Mouse (Mus musculus) G1E (cell line): ENCODE data around the gene Fermt1. TPM values are rescaled to one million over a fixed set of nuclear protein-coding genes. Genes with fewer than 3 reads are reported as not detected.
A peak's percentile ranks its signal among the peaks of the same experiment; 100 is the strongest.

Experiments used
- ATAC-seq: 2 replicates; pipeline ENCODE4 v1.8.0; 2016; ENCODE audit warnings: mild to moderate bottlenecking; ENCODE audit not compliant: insufficient number of reproducible peaks, poor library complexity, low FRiP score, severe bottlenecking; ENCODE audit errors: extremely low read depth
- DNase-seq: peaks from one replicate; pipeline ENCODE4 v3.0.0; 2012; ENCODE audit warnings: low spot score
- H3K27me3 ChIP-seq: 2 replicates; pipeline ENCODE4 v1.6.1; 2012; ENCODE audit warnings: mild to moderate bottlenecking, low read length, inconsistent platforms; ENCODE audit not compliant: insufficient read depth
- H3K36me3 ChIP-seq: replicated peaks from 2 replicates; pipeline ENCODE3; 2012; ENCODE audit warnings: mild to moderate bottlenecking, inconsistent platforms
- H3K4me1 ChIP-seq: 2 replicates; pipeline ENCODE4 v1.6.1; 2012; ENCODE audit warnings: low read depth, low read length, inconsistent platforms, mixed read lengths; ENCODE audit not compliant: insufficient read depth
- H3K4me3 ChIP-seq: 2 replicates; pipeline ENCODE4 v1.5.1; 2012; ENCODE audit warnings: low read depth, mild to moderate bottlenecking, inconsistent platforms, low read length, moderate library complexity, mixed read lengths
- H3K9me3 ChIP-seq: replicated peaks from 2 replicates; pipeline ENCODE4 v1.6.1; 2012; ENCODE audit warnings: inconsistent platforms
- CTCF ChIP-seq: IDR thresholded peaks from 2 replicates; pipeline ENCODE4 v1.5.1; 2012; ENCODE audit warnings: low read depth, low read length, inconsistent platforms, mixed read lengths
- GATA1 ChIP-seq: IDR thresholded peaks from 2 replicates; pipeline ENCODE4 v1.6.1; 2012; ENCODE audit warnings: borderline replicate concordance, low read length, inconsistent platforms, mixed read lengths
- GATA2 ChIP-seq: IDR thresholded peaks from 2 replicates; pipeline ENCODE4 v1.6.1; 2012; ENCODE audit warnings: low read depth, low read length, inconsistent platforms, borderline replicate concordance
- POLR2AphosphoS5 ChIP-seq: IDR thresholded peaks from 2 replicates; pipeline ENCODE4 v1.6.1; 2012; ENCODE audit warnings: low read depth, low read length, inconsistent platforms; ENCODE audit not compliant: insufficient replicate concordance
- TAL1 ChIP-seq: conservative IDR thresholded peaks from 2 replicates; pipeline ENCODE4 v1.6.1; 2012; ENCODE audit warnings: low read depth, low read length, inconsistent platforms, mixed read lengths
- polyA plus RNA-seq: library from polyadenylated mRNA; stranded (reverse); fragments of >175 nt; gene quantifications from 2 replicates; pipeline ENCODE4 v1.2.3, GENCODE M21; 2012
- total RNA-seq, 2 experiments: library from RNA; stranded (forward) in 1 of 2; stranded (reverse) in 1 of 2; fragments of 200-1000 nt in 1 of 2; fragments of >200 nt in 1 of 2; fragmentation: Nextera tagmentation in 1 of 2; gene quantifications; 2 replicates each; pipeline ENCODE4 v1.2.3; 2014 to 2017

Fermt1 gene
- total and polyA plus RNA-seq, 3 experiments = 0.05 TPM; not detected in 2

DNA sequence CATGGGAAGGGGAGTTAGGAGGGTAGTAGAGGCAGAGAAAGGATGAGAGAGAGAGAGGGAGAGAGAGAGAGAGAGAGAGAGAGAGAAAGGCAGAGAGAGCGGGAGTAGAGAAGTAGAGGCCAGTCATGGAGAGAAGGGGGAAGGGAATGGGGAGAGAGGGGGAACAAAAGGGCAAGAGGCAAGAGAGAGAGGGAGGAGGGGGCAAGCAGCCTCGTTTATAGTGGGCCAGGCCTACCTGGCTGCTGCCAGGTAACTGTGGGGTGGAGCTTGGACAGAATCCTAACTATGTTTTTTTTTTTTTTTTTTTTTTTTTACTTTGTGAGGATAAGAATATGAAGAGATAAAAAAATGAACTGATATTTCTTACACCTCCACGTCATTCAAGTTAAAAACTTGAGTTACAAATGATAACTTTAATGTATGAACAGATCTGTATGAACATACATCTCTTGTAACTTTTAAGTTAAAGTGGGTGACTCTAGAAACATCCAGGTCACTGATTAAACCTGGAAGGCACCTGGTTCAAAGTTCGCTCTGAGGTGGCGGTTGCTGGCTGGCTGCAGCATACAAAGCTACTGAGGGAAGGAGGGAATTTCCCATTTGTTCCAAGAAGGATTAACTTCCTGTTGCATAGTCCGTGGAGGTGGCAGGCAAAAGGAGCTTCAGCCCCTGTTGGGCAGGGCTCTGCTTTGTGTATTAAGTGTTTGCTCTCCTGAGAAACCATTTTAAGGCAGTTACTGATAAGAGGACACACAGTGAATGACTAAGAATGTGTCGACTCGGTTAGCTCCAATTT is 22.2 kb downstream of the Fermt1 start:
- TF ChIP-seq POLR2AphosphoS5 = no peak
- TF ChIP-seq GATA2 = no peak
- TF ChIP-seq GATA1 = no peak
- no peak for TF ChIP-seq TAL1
- no peak for TF ChIP-seq CTCF
- H3K4me3 ChIP-seq = no peak overlapping the region
- DNase-seq (no peak), ATAC-seq (no peak)
- no peaks in the 10 kb centered on the region for H3K4me1 ChIP-seq
- H3K36me3 ChIP-seq = no peaks in the 10 kb centered on the region
- no peaks in the 10 kb centered on the region for H3K27me3 ChIP-seq
- no peaks in the 10 kb centered on the region for H3K9me3 ChIP-seq

DNA sequence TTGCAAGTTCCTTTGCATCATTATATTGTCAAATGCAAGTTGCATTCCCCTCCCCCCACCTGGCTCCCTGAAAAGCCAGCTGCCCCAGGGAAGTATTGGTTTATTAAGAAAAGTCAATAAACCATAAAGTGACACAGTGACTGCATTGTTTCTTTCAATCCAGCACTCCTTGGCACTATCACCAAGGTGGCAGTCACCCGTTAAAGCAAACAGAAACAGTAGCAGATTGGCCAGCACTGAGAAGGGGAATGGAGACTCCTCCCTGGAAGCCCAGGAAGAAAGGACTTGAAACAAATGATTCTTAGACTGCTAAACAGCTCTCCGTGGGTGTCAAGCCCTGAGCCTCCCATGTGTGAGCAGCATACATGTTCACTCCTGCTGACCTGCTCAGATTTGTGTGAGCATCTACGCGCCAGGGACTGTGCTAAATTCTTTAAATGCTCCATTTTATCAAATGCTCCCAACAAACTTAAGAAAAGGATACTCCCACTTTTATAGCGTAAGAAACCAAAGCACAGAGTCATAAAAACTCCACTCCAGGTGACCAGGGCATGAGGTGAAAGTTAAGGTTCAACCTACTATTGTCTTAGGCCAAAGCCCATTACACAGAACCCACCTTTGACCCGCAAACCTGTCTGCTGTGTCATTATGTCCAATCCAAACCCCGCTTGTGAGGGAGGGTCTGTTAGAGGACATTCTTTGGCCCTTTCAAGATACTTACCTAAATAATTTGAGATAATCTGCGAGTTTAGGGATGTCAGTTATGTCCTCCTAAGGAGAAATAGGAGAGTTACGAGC is 23.4 kb downstream of the Fermt1 start:
- DNase-seq = no peak
- TF ChIP-seq GATA1 (no peak), GATA2 (no peak), POLR2AphosphoS5 (no peak), CTCF (no peak), TAL1 (no peak)
- no peaks in the 10 kb centered on the region for H3K36me3 ChIP-seq
- ATAC-seq = no peak
- H3K4me3 ChIP-seq = no peak overlapping the region
- no peaks in the 10 kb centered on the region for H3K4me1 ChIP-seq
- no peaks in the 10 kb centered on the region for H3K9me3 ChIP-seq
- no peaks in the 10 kb centered on the region for H3K27me3 ChIP-seq

DNA sequence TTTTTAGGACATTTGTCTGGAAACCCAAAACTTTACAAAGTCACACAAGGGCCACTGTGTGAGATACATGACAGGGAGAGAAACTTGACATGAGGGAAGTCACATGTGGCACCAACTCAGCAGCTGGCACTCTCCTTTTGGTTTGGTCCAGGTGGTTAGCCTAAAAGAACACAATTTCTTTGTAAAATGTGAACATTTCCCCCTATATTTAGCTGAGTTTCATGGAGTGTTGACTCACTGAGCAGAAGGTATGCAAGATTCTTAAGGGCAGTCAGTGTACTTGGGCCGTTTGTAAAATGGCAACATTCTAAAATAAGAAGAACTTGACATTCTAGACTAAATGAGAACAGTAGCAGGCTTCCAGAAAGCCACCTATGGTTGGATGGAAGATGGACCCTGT is 30.9 kb downstream of the Fermt1 start:
- DNase-seq (no peak), ATAC-seq (no peak)
- H3K4me1 ChIP-seq = no peaks in the 10 kb centered on the region
- no peaks in the 10 kb centered on the region for H3K36me3 ChIP-seq
- no peak overlapping the region for H3K4me3 ChIP-seq
- no peak for TF ChIP-seq POLR2AphosphoS5
- TF ChIP-seq GATA1 = no peak
- TF ChIP-seq TAL1 = no peak
- TF ChIP-seq GATA2 = no peak
- TF ChIP-seq CTCF = no peak
- no peaks in the 10 kb centered on the region for H3K27me3 ChIP-seq
- no peaks in the 10 kb centered on the region for H3K9me3 ChIP-seq

DNA sequence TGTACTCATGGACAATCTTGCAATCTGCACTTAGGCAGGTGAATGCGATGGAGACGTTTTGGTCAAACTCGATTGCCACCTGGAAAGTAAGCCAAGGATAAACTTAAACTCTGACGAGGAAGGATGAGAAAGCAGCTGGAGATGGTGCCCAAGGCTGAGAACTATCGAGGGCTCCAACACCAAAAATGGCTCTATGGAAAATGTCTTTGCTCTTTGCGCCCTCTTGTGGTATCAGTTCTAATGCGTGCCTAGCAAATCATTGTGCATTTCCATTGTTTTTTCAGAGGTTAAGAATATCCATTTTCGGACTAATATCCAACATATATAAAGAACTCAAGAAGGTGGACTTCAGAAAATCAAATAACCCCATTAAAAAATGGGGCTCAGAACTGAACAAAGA is 38.9 kb downstream of the Fermt1 start:
- ATAC-seq (no peak), DNase-seq (no peak)
- H3K4me1 ChIP-seq = peaks cover 4% of the 10 kb centered on the region; the same call in 1 of the 2 replicates
- no peaks in the 10 kb centered on the region for H3K9me3 ChIP-seq
- H3K4me3 ChIP-seq = no peak overlapping the region
- no peaks in the 10 kb centered on the region for H3K36me3 ChIP-seq
- TF ChIP-seq GATA2 = no peak
- no peak for TF ChIP-seq POLR2AphosphoS5
- no peak for TF ChIP-seq TAL1
- no peak for TF ChIP-seq GATA1
- TF ChIP-seq CTCF = no peak; the same call in 1 of the 2 replicates
- no peaks in the 10 kb centered on the region for H3K27me3 ChIP-seq

DNA sequence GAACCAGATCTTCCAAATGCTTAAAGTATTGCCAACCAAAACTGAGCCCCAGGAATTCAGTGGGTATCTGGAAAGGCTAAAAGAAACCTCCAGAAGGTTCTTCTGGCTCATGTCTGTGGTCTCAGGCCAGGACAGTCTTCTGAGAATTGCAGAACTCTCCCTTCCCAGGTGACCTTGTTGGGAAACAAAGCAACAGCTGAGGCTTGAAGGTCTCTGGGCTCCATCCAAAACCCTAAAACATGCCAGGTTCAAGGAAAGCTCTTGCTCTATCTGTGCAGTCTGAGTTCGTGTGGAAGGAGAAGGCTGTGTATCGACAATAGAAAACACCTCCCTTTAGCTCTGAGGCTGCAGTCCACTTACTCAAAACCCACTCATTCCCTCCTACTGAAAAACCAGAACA is 40.7 kb downstream of the Fermt1 start:
- no peak for ATAC-seq
- no peak for DNase-seq
- TF ChIP-seq TAL1 = no peak
- TF ChIP-seq GATA1 = no peak
- TF ChIP-seq GATA2 = no peak
- TF ChIP-seq CTCF = no peak
- TF ChIP-seq POLR2AphosphoS5 = no peak
- H3K27me3 ChIP-seq = no peaks in the 10 kb centered on the region
- H3K4me3 ChIP-seq = no peak overlapping the region
- no peaks in the 10 kb centered on the region for H3K9me3 ChIP-seq
- H3K4me1 ChIP-seq = peaks cover 4% of the 10 kb centered on the region; the same call in 1 of the 2 replicates
- no peaks in the 10 kb centered on the region for H3K36me3 ChIP-seq

DNA sequence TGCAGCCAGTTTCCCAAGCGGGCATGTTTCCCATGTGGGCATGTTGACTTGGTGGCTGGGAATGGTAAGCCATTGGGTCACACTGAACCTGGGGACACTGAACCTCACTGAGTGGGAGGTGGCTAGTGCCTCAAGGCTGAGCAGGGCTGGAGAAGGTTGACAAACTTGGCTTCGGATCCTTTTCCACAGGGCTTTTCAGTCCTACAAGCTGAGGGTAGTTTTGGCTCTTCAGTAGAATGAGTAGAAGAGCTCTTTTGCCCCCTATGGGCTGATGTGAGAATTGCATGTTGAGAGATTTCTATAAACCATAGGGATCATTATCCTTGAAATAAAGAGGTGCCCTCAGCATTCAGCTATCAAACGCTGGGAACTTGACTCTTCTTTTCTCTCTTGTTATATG is 42.2 kb downstream of the Fermt1 start:
- DNase-seq (peak; percentile 21), ATAC-seq (peak; percentile 58; the same call in 1 of the 2 replicates)
- no peaks in the 10 kb centered on the region for H3K27me3 ChIP-seq
- no peaks in the 10 kb centered on the region for H3K9me3 ChIP-seq
- no peak overlapping the region for H3K4me3 ChIP-seq
- TF ChIP-seq CTCF = peak; percentile 30
- no peak for TF ChIP-seq GATA1
- no peaks in the 10 kb centered on the region for H3K36me3 ChIP-seq
- H3K4me1 ChIP-seq = peaks cover 4% of the 10 kb centered on the region; the same call in 1 of the 2 replicates
